8 mouse cellular contexts compared by ENCODE assay signal in the genomic region with DNA sequence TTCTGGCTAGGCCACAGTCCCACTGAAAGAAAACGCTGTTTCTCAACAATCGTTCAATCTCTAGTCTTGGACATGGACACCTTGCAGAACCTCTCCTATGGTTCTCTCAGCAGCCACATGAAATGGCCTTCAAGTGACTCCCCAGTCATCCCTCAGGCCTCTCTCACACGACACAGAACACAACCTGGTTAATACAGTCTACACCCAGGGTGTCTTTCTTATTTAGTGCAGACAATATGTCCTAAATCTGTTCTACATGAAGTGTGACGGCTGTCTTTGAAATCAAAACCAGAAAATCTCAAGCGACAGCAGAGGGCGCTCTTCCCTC.
DNase-seq lines count a peak whose midpoint lies in the region; ATAC-seq and TF ChIP-seq lines count a peak whose summit lies in the region.

No protein-coding gene starts in this region.

- H3K27me3 ChIP-seq in forebrain, embryonic 12.5 days, result peaks cover 44% of the 10 kb centered on the region
- peaks cover 41% of the 10 kb centered on the region; the same call in 1 of the 2 replicates for H3K27me3 ChIP-seq in limb, embryonic 13.5 days
- no peaks in the 10 kb centered on the region for H3K27me3 ChIP-seq in neural tube, embryonic 12.5 days (replicated peaks)

- peaks cover 8% of the 10 kb centered on the region; the same call in 1 of the 2 replicates for H3K4me1 ChIP-seq in lung, adult 2 months (ENCODE audit: control insufficient read depth, insufficient read depth, low read length)
- peaks cover 3% of the 10 kb centered on the region; the same call in 1 of the 2 replicates for H3K4me1 ChIP-seq in forebrain, embryonic 12.5 days
- H3K4me1 ChIP-seq in limb, embryonic 13.5 days, result 0 out of 2 replicates have a peak, but pooled peaks cover 3% of the 10 kb centered on the region
- no peaks in the 10 kb centered on the region for H3K4me1 ChIP-seq in neural tube, embryonic 12.5 days

- 27% methylated on average over 6 of the region's 6 CpGs for WGBS in lung, adult 2 months
- WGBS in forebrain, embryonic 12.5 days, result 30% methylated on average over 6 of the region's 6 CpGs
- 32% methylated on average over 6 of the region's 6 CpGs for WGBS in limb, embryonic 13.5 days
- 32% methylated on average over 6 of the region's 6 CpGs for WGBS in neural tube, embryonic 12.5 days

- no peak overlapping the region for H3K4me3 ChIP-seq in lung, adult 2 months (replicated peaks; ENCODE audit: extremely low read depth, low read depth, low read length)
- no peak overlapping the region for H3K4me3 ChIP-seq in forebrain, embryonic 12.5 days (replicated peaks)
- no peak overlapping the region; the same call in 1 of the 2 replicates for H3K4me3 ChIP-seq in limb, embryonic 13.5 days
- no peak overlapping the region for H3K4me3 ChIP-seq in neural tube, embryonic 12.5 days

- TF ChIP-seq POLR2A in lung, adult 2 months (IDR thresholded peaks at IDR 0.05; ENCODE audit: borderline replicate concordance, extremely low read depth, low read depth, low read length), result no peak

- H3K9ac ChIP-seq in forebrain, embryonic 12.5 days, result no peak overlapping the region
- no peak overlapping the region for H3K9ac ChIP-seq in limb, embryonic 13.5 days
- no peak overlapping the region for H3K9ac ChIP-seq in neural tube, embryonic 12.5 days

- no peaks in the 10 kb centered on the region for H3K9me3 ChIP-seq in forebrain, embryonic 12.5 days
- H3K9me3 ChIP-seq in limb, embryonic 13.5 days, result no peaks in the 10 kb centered on the region
- H3K9me3 ChIP-seq in neural tube, embryonic 12.5 days, result no peaks in the 10 kb centered on the region

- H3K36me3 ChIP-seq in forebrain, embryonic 12.5 days (replicated peaks), result no peaks in the 10 kb centered on the region
- H3K36me3 ChIP-seq in limb, embryonic 13.5 days, result no peaks in the 10 kb centered on the region
- no peaks in the 10 kb centered on the region for H3K36me3 ChIP-seq in neural tube, embryonic 12.5 days

- TF ChIP-seq CTCF in lung, adult 2 months (IDR thresholded peaks at IDR 0.05; ENCODE audit: insufficient read depth, low read length), result peak; percentile 55; the same call in 1 of the 2 replicates

- no peak for DNase-seq in lung, adult 2 months
- no peak for DNase-seq in lung, adult 18-20 months
- peak; percentile 83 for DNase-seq in adipocyte (ENCODE audit: low spot score)
- no peak for DNase-seq in adrenal gland, adult 2 months
- DNase-seq in urinary bladder, adult 2 months (ENCODE audit: low spot score), result no peak

- H3K27ac ChIP-seq in forebrain, embryonic 12.5 days, result peak overlapping the region; percentile 82
- H3K27ac ChIP-seq in limb, embryonic 13.5 days, result no peak overlapping the region
- H3K27ac ChIP-seq in neural tube, embryonic 12.5 days, result no peak overlapping the region

- no peak overlapping the region for H3K4me2 ChIP-seq in forebrain, embryonic 12.5 days
- peak overlapping the region; percentile 55 for H3K4me2 ChIP-seq in limb, embryonic 13.5 days (replicated peaks)
- peak overlapping the region; percentile 43; the same call in 1 of the 2 replicates for H3K4me2 ChIP-seq in neural tube, embryonic 12.5 days (replicated peaks)

- peak; percentile 31 for ATAC-seq in forebrain, embryonic 12.5 days (ENCODE audit: low FRiP score)
- ATAC-seq in limb, embryonic 13.5 days (ENCODE audit: low FRiP score, low read depth), result peak; percentile 24; the same call in 1 of the 2 replicates
- ATAC-seq in neural tube, embryonic 12.5 days (ENCODE audit: low FRiP score, low read depth), result peak; percentile 52; the same call in 1 of the 2 replicates
